Mouse (Mus musculus) splenic B cell, adult 2 months (primary cell): ENCODE measurements around the gene Plekha1.

Experiments used
- DNase-seq: peaks from one replicate; pipeline ENCODE4 v3.0.0-alpha.2; 2011; ENCODE audit warnings: low read depth, low spot score
- H3K27me3 ChIP-seq: 2 replicates; pipeline ENCODE4 v1.6.1; 2012; ENCODE audit warnings: mild to moderate bottlenecking, low read length, moderate library complexity, mixed read lengths; ENCODE audit not compliant: control insufficient read depth, poor library complexity, insufficient read depth, severe bottlenecking
- H3K36me3 ChIP-seq: 2 replicates; pipeline ENCODE4 v1.6.1; 2012; ENCODE audit warnings: mild to moderate bottlenecking, low read length, moderate library complexity, mixed read lengths; ENCODE audit not compliant: control insufficient read depth, poor library complexity, insufficient read depth, severe bottlenecking

The Plekha1 gene

DNA sequence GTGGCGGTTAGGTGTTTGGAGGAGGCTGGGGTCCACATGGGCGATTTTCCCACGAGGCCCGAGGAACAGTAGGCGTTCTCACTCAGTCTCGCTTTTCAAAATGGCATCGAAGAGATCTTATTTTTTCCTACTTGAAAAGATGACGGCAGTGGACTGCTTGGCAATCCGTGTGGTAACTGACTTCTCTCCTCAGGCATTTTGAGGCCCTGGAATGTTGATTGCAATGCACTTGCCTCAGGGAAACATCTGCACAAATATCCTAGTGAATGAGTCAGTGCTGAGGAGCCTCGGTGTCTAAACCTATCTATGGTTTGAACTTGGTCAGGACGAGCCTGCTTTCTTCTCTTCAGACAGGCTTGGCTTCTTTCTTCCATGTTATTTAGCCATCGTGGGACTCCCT, 80.7 kb downstream of the Plekha1 start:
- no peaks in the 10 kb centered on the region for H3K36me3 ChIP-seq
- DNase-seq: no peak
- H3K27me3 ChIP-seq: no peaks in the 10 kb centered on the region

DNA sequence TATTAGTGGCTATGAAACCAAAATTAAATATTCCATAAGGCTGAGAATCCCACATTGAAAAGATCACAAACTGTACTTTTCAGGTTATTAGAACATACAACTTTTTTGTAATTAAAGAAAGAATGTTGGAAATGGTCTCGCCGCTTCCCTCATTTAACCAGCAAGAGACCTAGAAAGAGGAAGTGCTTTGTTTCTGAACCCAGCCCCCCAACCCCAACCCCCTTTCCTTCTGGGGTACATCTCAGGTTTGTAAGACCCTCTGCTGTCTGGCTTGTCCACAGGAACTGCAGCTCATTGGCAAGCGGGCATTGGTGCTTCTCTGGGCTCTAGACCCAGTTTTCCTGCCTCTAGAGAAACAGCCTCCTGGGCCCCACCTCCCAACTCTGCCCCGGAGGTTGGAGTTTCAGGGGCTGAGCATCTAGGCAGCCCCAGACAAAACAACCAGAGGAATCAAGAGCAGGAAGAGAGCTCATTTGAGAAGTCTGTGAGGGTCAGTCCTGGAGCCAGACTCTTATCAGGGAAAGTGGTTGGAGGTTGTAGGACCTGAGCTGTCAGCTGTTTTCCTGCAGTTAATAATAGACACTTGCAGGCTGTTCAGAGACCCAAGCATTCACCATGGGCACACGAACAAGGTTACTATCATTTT, 83.1 kb downstream of the Plekha1 start:
- no peaks in the 10 kb centered on the region for H3K27me3 ChIP-seq
- DNase-seq: no peak
- no peaks in the 10 kb centered on the region for H3K36me3 ChIP-seq

DNA sequence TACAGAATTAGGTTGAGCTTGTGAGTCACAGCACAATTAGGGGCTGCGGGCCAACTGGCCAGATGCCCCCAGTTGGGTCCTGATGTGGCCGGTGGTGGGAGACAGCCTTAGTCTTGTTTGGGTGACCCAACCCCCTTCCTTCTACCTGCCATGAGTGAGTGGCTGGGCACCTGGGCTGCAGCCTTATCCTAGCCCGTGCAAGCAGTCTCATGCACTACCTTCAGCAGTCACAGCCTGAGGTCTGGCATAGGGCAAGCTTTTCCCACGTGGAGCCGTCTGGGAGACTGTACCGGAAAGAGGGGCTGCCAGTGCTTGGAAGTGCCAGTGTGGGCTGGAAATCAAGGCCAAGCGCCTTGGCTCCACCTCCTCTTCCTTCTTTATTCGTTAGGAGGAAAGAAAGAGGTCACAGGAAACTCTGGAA, 83.8 kb downstream of the Plekha1 start:
- H3K27me3 ChIP-seq: no peaks in the 10 kb centered on the region
- H3K36me3 ChIP-seq: no peaks in the 10 kb centered on the region
- DNase-seq: no peak

DNA sequence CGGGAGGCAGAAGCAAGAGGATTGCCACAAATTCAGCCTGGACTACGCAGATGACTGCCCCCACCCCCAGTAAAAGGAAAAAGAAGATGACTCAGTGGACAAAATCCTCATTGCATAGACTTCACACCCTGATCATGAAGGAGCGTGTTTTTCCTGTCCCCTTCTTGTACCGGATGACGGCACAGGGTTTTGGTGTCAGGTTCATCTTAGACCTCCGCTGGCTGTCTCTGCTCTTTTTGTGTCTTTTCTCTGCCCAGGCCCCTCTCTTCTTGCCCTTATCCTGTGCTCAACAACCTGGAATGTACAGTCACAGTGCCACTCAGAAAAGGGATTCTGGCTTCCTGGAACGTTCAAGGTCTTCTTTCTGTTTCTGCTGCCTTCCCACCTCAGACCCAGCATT, 84.9 kb downstream of the Plekha1 start:
- Histone ChIP-seq H3K36me3 (no peaks in the 10 kb centered on the region), H3K27me3 (no peaks in the 10 kb centered on the region)
- DNase-seq: no peak

DNA sequence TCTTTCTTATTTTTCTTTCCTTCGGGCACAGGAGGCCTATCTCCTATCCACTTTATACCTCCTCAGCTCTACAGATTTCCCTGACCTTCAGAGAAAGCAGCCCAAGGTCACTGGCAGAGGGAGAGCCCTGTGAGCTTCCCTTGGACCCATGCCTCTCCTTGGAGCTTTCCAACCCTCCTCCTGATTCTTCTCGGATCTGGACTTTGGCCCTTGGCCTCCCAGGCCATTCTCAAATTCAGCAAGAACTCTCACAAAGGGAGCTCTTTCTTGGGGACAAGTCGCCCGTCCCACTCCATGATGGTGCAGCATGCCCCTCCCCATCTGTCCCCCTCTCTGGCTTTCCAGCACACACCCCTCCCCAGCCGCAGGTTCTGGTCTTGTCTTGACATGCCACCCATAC, 85.4 kb downstream of the Plekha1 start:
- Histone ChIP-seq H3K36me3 (no peaks in the 10 kb centered on the region), H3K27me3 (no peaks in the 10 kb centered on the region)
- no peak for DNase-seq

DNA sequence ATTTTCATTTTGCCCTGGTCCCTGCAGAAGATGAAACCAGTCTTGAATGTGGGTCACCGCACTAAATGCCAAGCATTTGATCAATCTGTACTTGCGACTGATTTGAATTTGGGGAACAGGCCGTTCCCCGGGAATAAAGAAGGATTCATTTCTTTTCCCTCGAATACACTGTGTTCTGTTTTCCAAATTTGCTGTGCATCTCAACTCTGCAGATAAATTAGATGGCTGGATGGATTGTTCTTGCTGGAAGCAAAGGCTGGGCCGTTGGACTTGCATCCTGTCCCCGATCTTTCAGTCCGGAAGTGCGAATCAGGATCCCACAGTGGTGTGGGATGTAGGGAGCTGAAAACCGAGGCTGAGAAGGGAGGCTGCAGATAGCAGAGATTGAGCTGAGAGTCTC, 87.8 kb downstream of the Plekha1 start:
- Histone ChIP-seq H3K36me3 (no peaks in the 10 kb centered on the region), H3K27me3 (no peaks in the 10 kb centered on the region)
- DNase-seq: no peak

DNA sequence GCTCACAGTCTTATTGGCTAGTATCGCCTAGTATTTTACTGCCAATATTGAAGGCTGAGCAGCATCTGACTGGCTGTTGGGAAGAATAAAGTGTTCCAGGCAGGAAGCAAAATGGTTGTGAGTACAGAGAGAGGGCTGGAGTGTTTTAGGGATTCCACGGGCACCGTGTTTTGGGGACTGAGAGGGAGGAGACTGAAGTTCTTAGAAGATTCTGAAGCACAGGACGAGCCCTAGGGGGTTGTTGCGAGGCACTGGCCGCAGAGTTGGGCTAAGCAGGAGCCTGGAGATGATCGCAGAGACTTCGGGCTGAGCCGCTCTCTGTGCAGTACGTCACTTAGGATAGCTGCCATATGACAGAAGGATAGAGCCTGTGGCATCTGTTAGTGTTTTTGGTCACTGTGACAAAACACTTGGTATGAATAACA, 88.6 kb downstream of the Plekha1 start:
- no peaks in the 10 kb centered on the region for H3K27me3 ChIP-seq
- no peaks in the 10 kb centered on the region for H3K36me3 ChIP-seq
- DNase-seq: no peak

DNA sequence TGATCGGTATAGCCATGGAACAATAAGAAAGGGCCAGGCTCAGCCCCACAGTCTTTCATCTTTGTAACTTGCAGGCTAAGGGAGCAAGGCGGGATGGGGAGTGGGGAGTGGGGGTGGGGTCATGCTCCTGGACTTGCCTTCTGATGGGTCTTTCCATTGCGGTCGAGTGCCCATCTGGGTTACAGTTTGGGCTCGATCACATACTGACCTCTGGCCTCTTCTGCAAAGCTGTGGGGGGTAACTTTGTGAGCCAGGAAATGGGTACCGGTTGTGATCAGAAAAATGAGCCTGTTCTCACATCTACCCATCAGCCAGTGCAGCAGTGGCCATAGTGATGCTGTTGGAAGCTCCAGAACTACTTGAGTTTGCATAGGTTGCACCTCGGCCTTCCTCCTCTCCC, 93.0 kb downstream of the Plekha1 start:
- no peak for DNase-seq
- no peaks in the 10 kb centered on the region for H3K27me3 ChIP-seq
- H3K36me3 ChIP-seq: no peaks in the 10 kb centered on the region

DNA sequence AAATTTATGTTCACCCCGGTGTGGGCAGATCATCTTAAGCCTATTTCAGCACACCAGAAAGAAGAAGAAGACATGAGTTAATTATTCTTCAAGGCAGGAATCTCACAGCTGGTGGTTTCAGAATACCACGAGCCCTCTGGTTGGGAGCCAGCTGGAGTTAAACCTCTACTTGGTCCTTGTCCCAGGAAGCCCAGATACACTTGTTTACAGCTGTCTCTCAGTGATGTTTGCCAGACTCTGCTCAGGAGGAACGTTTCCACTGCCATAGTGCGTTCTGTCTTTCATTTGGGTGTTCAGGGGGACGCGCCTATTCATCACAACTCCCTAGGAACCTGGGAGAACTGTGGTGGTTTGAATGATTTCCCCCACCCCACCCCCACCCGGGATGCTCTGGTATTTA, 94.3 kb downstream of the Plekha1 start:
- Histone ChIP-seq H3K27me3 (no peaks in the 10 kb centered on the region), H3K36me3 (no peaks in the 10 kb centered on the region)
- no peak for DNase-seq

DNA sequence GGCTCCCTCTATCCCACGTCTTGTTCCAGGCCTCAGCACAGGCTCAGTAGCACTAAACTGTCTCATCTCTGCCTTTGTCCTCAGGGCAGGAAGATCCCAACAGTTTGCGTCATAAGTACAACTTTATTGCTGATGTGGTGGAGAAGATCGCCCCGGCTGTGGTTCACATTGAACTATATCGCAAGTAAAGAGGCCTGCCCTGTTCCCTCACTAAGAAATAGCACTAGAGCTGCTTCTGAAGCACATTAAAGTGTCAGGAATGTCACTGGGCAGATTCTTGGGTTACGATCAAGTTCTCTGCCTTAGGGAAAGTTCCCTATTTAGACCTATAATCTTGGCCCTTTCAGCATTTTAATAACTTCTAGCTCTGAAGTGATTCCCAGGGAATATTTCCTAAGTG, 95.9 kb downstream of the Plekha1 start:
- Histone ChIP-seq H3K36me3 (no peaks in the 10 kb centered on the region), H3K27me3 (no peaks in the 10 kb centered on the region)
- no peak for DNase-seq
